Mouse (Mus musculus) intestine, postnatal 0 days (tissue): ENCODE results near the gene Itgb8. TPM values are rescaled to one million over a fixed set of nuclear protein-coding genes. Genes with fewer than 3 reads are reported as not detected.

Experiments used
- ATAC-seq: fragments of 200-750 bp; cut with Nextera tagmentation; 2 replicates; pipeline ENCODE4 v1.8.0; 2017; ENCODE audit warnings: mild to moderate bottlenecking, moderate TSS enrichment, moderate library complexity
- H3K27ac ChIP-seq: fragments of 300-500 bp; sonication (generic); 2 replicates; pipeline ENCODE4 v1.5.1; 2014; ENCODE audit warnings: mild to moderate bottlenecking, low read depth, low read length, moderate library complexity
- H3K27me3 ChIP-seq: fragments of 300-500 bp; sonication (generic); replicated peaks from 2 replicates; pipeline ENCODE4 v1.6.1; 2014; ENCODE audit warnings: low read length, mixed read lengths; ENCODE audit not compliant: control insufficient read depth, insufficient read depth
- H3K36me3 ChIP-seq: fragments of 300-500 bp; sonication (generic); 2 replicates; pipeline ENCODE4 v1.6.1; 2014; ENCODE audit warnings: mild to moderate bottlenecking, moderate library complexity; ENCODE audit not compliant: control insufficient read depth, insufficient read depth
- H3K4me1 ChIP-seq: fragments of 300-500 bp; sonication (generic); replicated peaks from 2 replicates; pipeline ENCODE4 v1.6.1; 2014; ENCODE audit warnings: antibody characterized with exemption, low read length, mixed read lengths; ENCODE audit not compliant: control insufficient read depth, insufficient read depth
- H3K4me2 ChIP-seq: fragments of 300-500 bp; sonication (generic); replicated peaks from 2 replicates; pipeline ENCODE4 v1.6.1; 2014; ENCODE audit warnings: low read depth, mild to moderate bottlenecking, moderate library complexity
- H3K4me3 ChIP-seq: fragments of 300-500 bp; sonication (generic); 2 replicates; pipeline ENCODE4 v1.5.1; 2014; ENCODE audit warnings: low read depth, low read length
- H3K9ac ChIP-seq: fragments of 300-500 bp; sonication (generic); 2 replicates; pipeline ENCODE4 v1.6.1; 2014; ENCODE audit warnings: mild to moderate bottlenecking, low read depth, low read length
- H3K9me3 ChIP-seq: fragments of 300-500 bp; sonication (generic); 2 replicates; pipeline ENCODE4 v1.6.1; 2016; ENCODE audit warnings: mixed run types; ENCODE audit not compliant: control insufficient read depth
- CTCF ChIP-seq: sonication (generic); IDR thresholded peaks from 2 replicates; pipeline ENCODE4 v1.5.1; 2016; ENCODE audit warnings: low read depth, mild to moderate bottlenecking, control low read depth, antibody characterized with exemption, moderate library complexity
- WGBS: fragments of 180-500 bp; shearing (Covaris S2); extraction: QIAGEN DNeasy Blood & Tissue Kit; methylation state at CpG from one replicate; pipeline ENCODE4 v1.1.7; 2014; 5-methylcytosine and 5-hydroxymethylcytosine counted together
- polyA plus RNA-seq: library from polyadenylated mRNA; unstranded; fragments of >200 nt; fragmentation: Nextera tagmentation; extraction: Ambion mirVana; gene quantifications from 2 replicates; pipeline ENCODE4 v1.2.1, GENCODE M21; 2015

Gene Itgb8
- polyA plus RNA-seq, 1 experiment from 2014 or later = 1.1 TPM

- 76% methylated on average over 2 of the region's 2 CpGs for WGBS
- TF ChIP-seq CTCF = no peak
- ATAC-seq = no peak
Observed at GRCm38 (mm10) chr12:119204411-119204810, 34.2 kb downstream of the Itgb8 start.

GRCm38 (mm10) chr12:119202766-119203165, 35.8 kb downstream of the Itgb8 start:
- Histone ChIP-seq H3K9me3 (no peaks in the 10 kb centered on the region), H3K4me2 (no peak overlapping the region), H3K27ac (no peak overlapping the region), H3K36me3 (no peaks in the 10 kb centered on the region), H3K4me3 (no peak overlapping the region), H3K27me3 (no peaks in the 10 kb centered on the region), H3K9ac (no peak overlapping the region), H3K4me1 (no peaks in the 10 kb centered on the region)
- no peak for ATAC-seq
- WGBS = 71% methylated on average over 2 of the region's 2 CpGs
- no peak for TF ChIP-seq CTCF

More at GRCm38 (mm10) chr12:119204411-119204810, 34.2 kb downstream of the Itgb8 start:
- no peaks in the 10 kb centered on the region for H3K4me1 ChIP-seq
- H3K9ac ChIP-seq = no peak overlapping the region
- no peaks in the 10 kb centered on the region for H3K9me3 ChIP-seq
- no peak overlapping the region for H3K27ac ChIP-seq
- no peaks in the 10 kb centered on the region for H3K36me3 ChIP-seq
- no peaks in the 10 kb centered on the region for H3K27me3 ChIP-seq
- H3K4me2 ChIP-seq = no peak overlapping the region
- H3K4me3 ChIP-seq = no peak overlapping the region

GRCm38 (mm10) chr12:119195145-119195544, 43.5 kb downstream of the Itgb8 start:
- Histone ChIP-seq H3K9ac (no peak overlapping the region), H3K9me3 (no peaks in the 10 kb centered on the region), H3K4me2 (no peak overlapping the region), H3K4me1 (no peaks in the 10 kb centered on the region), H3K4me3 (no peak overlapping the region), H3K27me3 (no peaks in the 10 kb centered on the region), H3K36me3 (no peaks in the 10 kb centered on the region), H3K27ac (no peak overlapping the region)
- no peak for TF ChIP-seq CTCF
- no peak for ATAC-seq

- H3K4me2 ChIP-seq = no peak overlapping the region
- no peaks in the 10 kb centered on the region for H3K27me3 ChIP-seq
- H3K36me3 ChIP-seq = no peaks in the 10 kb centered on the region
- H3K9ac ChIP-seq = no peak overlapping the region
- no peak for TF ChIP-seq CTCF
- H3K4me3 ChIP-seq = no peak overlapping the region
- ATAC-seq = no peak
- H3K9me3 ChIP-seq = no peaks in the 10 kb centered on the region
- WGBS = 84% methylated on average over 8 of the region's 8 CpGs
- no peak overlapping the region for H3K27ac ChIP-seq
- no peaks in the 10 kb centered on the region for H3K4me1 ChIP-seq
Observed at GRCm38 (mm10) chr12:119189814-119190213, 48.8 kb downstream of the Itgb8 start.

- Histone ChIP-seq H3K27me3 (no peaks in the 10 kb centered on the region), H3K27ac (no peak overlapping the region), H3K4me2 (no peak overlapping the region), H3K9me3 (no peaks in the 10 kb centered on the region), H3K4me3 (no peak overlapping the region), H3K9ac (no peak overlapping the region), H3K36me3 (no peaks in the 10 kb centered on the region), H3K4me1 (no peaks in the 10 kb centered on the region)
- no peak for ATAC-seq
- no peak for TF ChIP-seq CTCF
- 82% methylated on average over 1 of the region's 1 CpGs for WGBS
Observed at GRCm38 (mm10) chr12:119185441-119185840, 53.2 kb downstream of the Itgb8 start.

- H3K4me1 ChIP-seq = no peaks in the 10 kb centered on the region
- H3K27ac ChIP-seq = no peak overlapping the region
- WGBS = 70% methylated on average over 2 of the region's 2 CpGs
- no peak overlapping the region for H3K4me3 ChIP-seq
- no peak for TF ChIP-seq CTCF
- H3K36me3 ChIP-seq = no peaks in the 10 kb centered on the region
- no peaks in the 10 kb centered on the region for H3K9me3 ChIP-seq
- no peak for ATAC-seq
- H3K4me2 ChIP-seq = no peak overlapping the region
- H3K9ac ChIP-seq = no peak overlapping the region
- H3K27me3 ChIP-seq = no peaks in the 10 kb centered on the region
Observed at GRCm38 (mm10) chr12:119182215-119182924, 56.2 kb downstream of the Itgb8 start.
